Mouse (Mus musculus): Measurements from ENCODE around the gene Trem3. TPM values are rescaled to one million over a fixed set of nuclear protein-coding genes. Genes with fewer than 3 reads are reported as not detected.

Gene Trem3
- polyA plus RNA-seq, 1 experiment from 2014 or later, result not detected

DNA sequence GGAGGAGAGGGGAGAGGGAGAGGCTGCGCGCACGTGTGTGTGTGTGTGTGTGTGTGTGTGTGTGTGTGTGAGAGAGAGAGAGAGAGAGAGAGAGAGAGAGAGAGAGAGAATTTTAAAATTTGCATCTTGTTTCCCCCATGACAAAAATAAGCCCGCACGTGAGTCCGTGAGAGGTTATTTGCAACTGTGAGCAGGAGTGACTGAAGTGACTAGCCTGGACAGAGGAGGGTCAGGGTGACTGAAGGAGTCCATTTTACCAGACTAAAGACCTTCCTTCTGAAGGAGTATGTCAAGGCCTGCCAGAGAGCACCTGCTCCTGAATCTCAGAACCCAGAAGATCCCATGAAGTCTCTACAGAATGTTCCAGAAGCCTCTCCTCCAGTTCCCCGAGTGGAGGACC, 52.2 kb downstream of the Trem3 start:
- ATAC-seq (ENCODE audit: low FRiP score, low TSS enrichment), result no peak
- no peaks in the 10 kb centered on the region for H3K4me1 ChIP-seq (ENCODE audit: control insufficient read depth, insufficient read depth, low read length)
- H3K4me2 ChIP-seq (replicated peaks; ENCODE audit: low read depth, low read length), result no peak overlapping the region
- H3K27me3 ChIP-seq (ENCODE audit: control insufficient read depth, insufficient read depth, low read length), result no peaks in the 10 kb centered on the region; the same call in 1 of the 2 replicates
- H3K9me3 ChIP-seq (ENCODE audit: control insufficient read depth, low read length), result no peaks in the 10 kb centered on the region
- WGBS, result 51% methylated on average over 7 of the region's 7 CpGs
- H3K27ac ChIP-seq (ENCODE audit: low read depth, low read length), result no peak overlapping the region
- no peaks in the 10 kb centered on the region for H3K36me3 ChIP-seq (ENCODE audit: control insufficient read depth, insufficient read depth, low read length)
- no peak overlapping the region for H3K9ac ChIP-seq (ENCODE audit: low read depth, low read length)
- H3K4me3 ChIP-seq (ENCODE audit: low read length), result no peak overlapping the region

DNA sequence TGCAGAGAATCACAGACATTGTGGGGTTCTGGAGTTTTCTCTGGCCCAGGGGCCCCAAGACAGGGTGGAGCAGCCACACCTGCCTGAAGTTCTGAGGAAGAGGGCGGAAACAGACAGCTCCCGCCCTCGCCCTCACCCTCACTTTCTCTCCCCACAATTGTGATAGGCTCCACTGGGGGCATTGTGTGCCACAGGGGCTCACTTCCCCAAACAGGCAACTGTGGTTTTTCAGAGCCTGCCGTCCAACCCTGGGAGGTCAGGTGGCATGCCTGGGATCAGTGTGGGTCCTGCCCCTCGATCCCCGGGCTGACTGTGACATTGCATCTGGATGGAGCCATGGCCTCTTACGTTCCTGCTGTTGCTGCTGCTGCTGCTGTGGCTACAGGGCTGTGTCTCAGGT, 52.6 kb downstream of the Trem3 start:
- Histone ChIP-seq H3K4me2 (replicated peaks; ENCODE audit: low read depth, low read length) (no peak overlapping the region), H3K4me1 (ENCODE audit: control insufficient read depth, insufficient read depth, low read length) (no peaks in the 10 kb centered on the region), H3K27ac (ENCODE audit: low read depth, low read length) (no peak overlapping the region), H3K9ac (ENCODE audit: low read depth, low read length) (no peak overlapping the region), H3K36me3 (ENCODE audit: control insufficient read depth, insufficient read depth, low read length) (no peaks in the 10 kb centered on the region), H3K9me3 (ENCODE audit: control insufficient read depth, low read length) (no peaks in the 10 kb centered on the region), H3K27me3 (ENCODE audit: control insufficient read depth, insufficient read depth, low read length) (no peaks in the 10 kb centered on the region; the same call in 1 of the 2 replicates), H3K4me3 (ENCODE audit: low read length) (no peak overlapping the region)
- ATAC-seq (ENCODE audit: low FRiP score, low TSS enrichment), result no peak
- 73% methylated on average over 7 of the region's 7 CpGs for WGBS

DNA sequence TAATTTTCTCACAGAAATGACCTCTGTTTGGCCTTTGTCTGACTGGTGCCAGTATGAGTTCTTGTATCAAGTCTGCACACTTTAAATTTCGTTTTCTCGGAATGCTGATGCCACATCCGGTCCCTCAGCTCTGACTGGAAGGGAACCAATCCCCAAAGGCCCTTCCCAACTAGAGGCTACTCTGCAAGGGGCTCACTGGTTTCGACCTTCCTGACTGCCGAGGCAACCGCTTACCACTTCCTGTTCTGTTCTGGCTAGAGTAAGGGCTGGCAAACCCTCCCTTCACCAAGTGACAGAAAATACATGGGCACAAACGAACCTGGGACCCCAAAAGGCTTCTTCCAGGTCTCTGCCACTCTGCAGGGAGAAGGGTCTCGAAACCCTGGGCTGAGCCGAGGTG, 53.3 kb downstream of the Trem3 start:
- ATAC-seq (ENCODE audit: low FRiP score, low TSS enrichment), result no peak
- no peaks in the 10 kb centered on the region for H3K4me1 ChIP-seq (ENCODE audit: control insufficient read depth, insufficient read depth, low read length)
- 80% methylated on average over 9 of the region's 9 CpGs for WGBS
- no peaks in the 10 kb centered on the region; the same call in 1 of the 2 replicates for H3K27me3 ChIP-seq (ENCODE audit: control insufficient read depth, insufficient read depth, low read length)
- H3K27ac ChIP-seq (ENCODE audit: low read depth, low read length), result no peak overlapping the region
- no peak overlapping the region for H3K4me3 ChIP-seq (ENCODE audit: low read length)
- H3K9me3 ChIP-seq (ENCODE audit: control insufficient read depth, low read length), result no peaks in the 10 kb centered on the region
- no peak overlapping the region for H3K9ac ChIP-seq (ENCODE audit: low read depth, low read length)
- no peak overlapping the region for H3K4me2 ChIP-seq (replicated peaks; ENCODE audit: low read depth, low read length)
- H3K36me3 ChIP-seq (ENCODE audit: control insufficient read depth, insufficient read depth, low read length), result no peaks in the 10 kb centered on the region

DNA sequence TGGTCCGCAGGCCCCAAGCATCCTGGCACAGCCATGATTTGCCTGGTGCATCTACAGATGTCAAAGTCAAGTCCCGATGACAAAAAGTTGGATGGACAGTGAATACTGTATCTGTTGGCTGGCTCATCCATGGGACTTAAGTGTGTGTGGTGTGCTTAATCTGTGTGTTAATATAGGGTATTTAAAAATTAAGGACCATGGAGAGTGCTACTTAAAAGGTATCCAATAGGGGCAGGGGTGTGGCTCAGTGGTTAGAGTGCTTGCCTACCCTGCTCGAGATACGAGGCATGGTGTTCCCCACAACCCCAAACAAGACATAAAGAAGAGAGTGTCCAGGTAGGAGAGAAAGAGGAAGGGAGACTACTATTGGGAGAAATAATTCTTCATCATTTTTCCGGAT, 54.2 kb downstream of the Trem3 start:
- 87% methylated on average over 5 of the region's 5 CpGs for WGBS
- Histone ChIP-seq H3K9ac (ENCODE audit: low read depth, low read length) (no peak overlapping the region), H3K4me1 (ENCODE audit: control insufficient read depth, insufficient read depth, low read length) (no peaks in the 10 kb centered on the region), H3K27me3 (ENCODE audit: control insufficient read depth, insufficient read depth, low read length) (no peaks in the 10 kb centered on the region; the same call in 1 of the 2 replicates), H3K27ac (ENCODE audit: low read depth, low read length) (no peak overlapping the region), H3K4me2 (replicated peaks; ENCODE audit: low read depth, low read length) (no peak overlapping the region), H3K9me3 (ENCODE audit: control insufficient read depth, low read length) (no peaks in the 10 kb centered on the region), H3K4me3 (ENCODE audit: low read length) (no peak overlapping the region), H3K36me3 (ENCODE audit: control insufficient read depth, insufficient read depth, low read length) (no peaks in the 10 kb centered on the region)
- no peak for ATAC-seq (ENCODE audit: low FRiP score, low TSS enrichment)

Other genes starting within 250 kb of the Trem3 start
- not detected in 2 replicates for gene 1700122O11Rik, start 209.5 kb upstream of the Trem3 start, polyA plus RNA-seq (2014; fragmentation: Nextera tagmentation; extraction: Ambion mirVana)
- not detected in 2 replicates for gene 1700067P10Rik, start 158.5 kb upstream of the Trem3 start, polyA plus RNA-seq (2014; fragmentation: Nextera tagmentation; extraction: Ambion mirVana)
- gene 9830107B12Rik, start 101.5 kb upstream of the Trem3 start, polyA plus RNA-seq (2014; fragmentation: Nextera tagmentation; extraction: Ambion mirVana), result not detected in 2 replicates
- gene A530064D06Rik, start 80.5 kb upstream of the Trem3 start, polyA plus RNA-seq (2014; fragmentation: Nextera tagmentation; extraction: Ambion mirVana), result not detected in 2 replicates
- not detected in 2 replicates for gene Trem1, start 15.0 kb upstream of the Trem3 start, polyA plus RNA-seq (2014; fragmentation: Nextera tagmentation; extraction: Ambion mirVana)
- gene Treml4, start 16.5 kb downstream of the Trem3 start, polyA plus RNA-seq (2014; fragmentation: Nextera tagmentation; extraction: Ambion mirVana), result 0.19 and 0.43 TPM in 2 replicates
- 0.16 TPM in 1 of 2 replicates, not detected in the other for gene Treml2, start 51.7 kb downstream of the Trem3 start, polyA plus RNA-seq (2014; fragmentation: Nextera tagmentation; extraction: Ambion mirVana)
- 0.10 and 0.49 TPM in 2 replicates for gene B430306N03Rik, start 68.4 kb downstream of the Trem3 start, polyA plus RNA-seq (2014; fragmentation: Nextera tagmentation; extraction: Ambion mirVana)
- 2.0 and 2.8 TPM in 2 replicates for gene Trem2, start 98.6 kb downstream of the Trem3 start, polyA plus RNA-seq (2014; fragmentation: Nextera tagmentation; extraction: Ambion mirVana)
- 0.67 and 0.76 TPM in 2 replicates for gene Treml1, start 112.1 kb downstream of the Trem3 start, polyA plus RNA-seq (2014; fragmentation: Nextera tagmentation; extraction: Ambion mirVana)
- gene Nfya, start 162.1 kb downstream of the Trem3 start, polyA plus RNA-seq (2014; fragmentation: Nextera tagmentation; extraction: Ambion mirVana), result 16.4 and 26.7 TPM in 2 replicates
- 82.5 and 101 TPM in 2 replicates for gene Oard1, start 162.2 kb downstream of the Trem3 start, polyA plus RNA-seq (2014; fragmentation: Nextera tagmentation; extraction: Ambion mirVana)
- gene Apobec2, start 185.2 kb downstream of the Trem3 start, polyA plus RNA-seq (2014; fragmentation: Nextera tagmentation; extraction: Ambion mirVana), result 0.69 and 0.89 TPM in 2 replicates
- gene Tspo2, start 203.7 kb downstream of the Trem3 start, polyA plus RNA-seq (2014; fragmentation: Nextera tagmentation; extraction: Ambion mirVana), result 1.9 TPM in 2 replicates
- 3.5 and 4.7 TPM in 2 replicates for gene Unc5cl, start 207.1 kb downstream of the Trem3 start, polyA plus RNA-seq (2014; fragmentation: Nextera tagmentation; extraction: Ambion mirVana)